ENCODE assay signal across 12 mouse cellular contexts in genomic region chr2:93873449-93874226, GRCm38 (mm10). TPM values are rescaled to one million over a fixed set of nuclear protein-coding genes. Genes with fewer than 3 reads are reported as not detected.
DNase-seq lines count a peak whose midpoint lies in the region; ATAC-seq and TF ChIP-seq lines count a peak whose summit lies in the region.
"Had no signal": no experiment of that assay in that cellular context is flagged by ENCODE, and none has a peak within 500 bp of the region (broad histone marks: within the 10 kb centered on the region; RNA-seq: fewer than 3 reads in every experiment).

No protein-coding gene starts in this region.

- no peaks in the 10 kb centered on the region for H3K36me3 ChIP-seq in intestine, embryonic 14.5 days (ENCODE audit: control insufficient read depth, insufficient read depth, low read length)
- H3K36me3 ChIP-seq in intestine, postnatal 0 days (ENCODE audit: control insufficient read depth, insufficient read depth) = no peaks in the 10 kb centered on the region
- H3K36me3 ChIP-seq in hindbrain, embryonic 12.5 days = no peaks in the 10 kb centered on the region

- ATAC-seq in intestine, embryonic 14.5 days (replicated peaks; ENCODE audit: low FRiP score, low TSS enrichment, low read depth) = peak; percentile 39
- no peak for ATAC-seq in intestine, postnatal 0 days
- peak; percentile 38; the same call in 1 of the 2 replicates for ATAC-seq in hindbrain, embryonic 12.5 days (ENCODE audit: low FRiP score)

- DNase-seq in intestine, embryonic 14.5 days (ENCODE audit: low spot score) = no peak
- peak; percentile 36 for DNase-seq in embryo, embryonic 10 days (ENCODE audit: low spot score)
- peak; percentile 26 for DNase-seq in neural tube, embryonic 10.5 days (ENCODE audit: extremely low spot score, low spot score)
- DNase-seq in cerebellum, postnatal 14 days = no peak
- DNase-seq in gastrocnemius, adult 2 months = no peak
- DNase-seq in kidney, postnatal 25 days = no peak
- DNase-seq: adrenal gland, adult 2 months; cerebellum, adult 9-11 months had no signal

- H3K9ac ChIP-seq in intestine, embryonic 14.5 days (ENCODE audit: low read length) = no peak overlapping the region
- H3K9ac ChIP-seq in intestine, postnatal 0 days (ENCODE audit: low read depth, low read length) = no peak overlapping the region
- no peak overlapping the region for H3K9ac ChIP-seq in hindbrain, embryonic 12.5 days

- peaks cover 13% of the 10 kb centered on the region for H3K4me1 ChIP-seq in intestine, embryonic 14.5 days (replicated peaks; ENCODE audit: control insufficient read depth, insufficient read depth, low read length)
- no peaks in the 10 kb centered on the region for H3K4me1 ChIP-seq in intestine, postnatal 0 days (replicated peaks; ENCODE audit: control insufficient read depth, insufficient read depth, low read length)
- peaks cover 16% of the 10 kb centered on the region for H3K4me1 ChIP-seq in hindbrain, embryonic 12.5 days

- intact Hi-C loops in gastrocnemius, adult 2 months (cut with DNase I) = no loop called here

- no peaks in the 10 kb centered on the region; the same call in 1 of the 2 replicates for H3K27me3 ChIP-seq in intestine, embryonic 14.5 days (replicated peaks; ENCODE audit: control insufficient read depth, insufficient read depth, low read length)
- no peaks in the 10 kb centered on the region for H3K27me3 ChIP-seq in intestine, postnatal 0 days (replicated peaks; ENCODE audit: control insufficient read depth, insufficient read depth, low read length)
- H3K27me3 ChIP-seq in hindbrain, embryonic 12.5 days = no peaks in the 10 kb centered on the region

- TF ChIP-seq CTCF in intestine, postnatal 0 days (IDR thresholded peaks at IDR 0.05; ENCODE audit: low read depth) = no peak
- no peak for TF ChIP-seq CTCF in gastrocnemius, adult 2 months (IDR thresholded peaks at IDR 0.05)

- H3K27ac ChIP-seq in intestine, embryonic 14.5 days (ENCODE audit: low read depth) = no peak overlapping the region
- no peak overlapping the region for H3K27ac ChIP-seq in intestine, postnatal 0 days (ENCODE audit: low read depth, low read length)
- H3K27ac ChIP-seq in hindbrain, embryonic 12.5 days = peak overlapping the region; percentile 35
- no peak overlapping the region for H3K27ac ChIP-seq in gastrocnemius, adult 2 months

- no peak overlapping the region for H3K4me2 ChIP-seq in intestine, embryonic 14.5 days (ENCODE audit: low read length)
- no peak overlapping the region for H3K4me2 ChIP-seq in intestine, postnatal 0 days (replicated peaks; ENCODE audit: low read depth)
- no peak overlapping the region for H3K4me2 ChIP-seq in hindbrain, embryonic 12.5 days (replicated peaks)

- WGBS in intestine, embryonic 14.5 days = 20% methylated on average over 12 of the region's 12 CpGs
- 17% methylated on average over 12 of the region's 12 CpGs for WGBS in intestine, postnatal 0 days
- 17% methylated on average over 12 of the region's 12 CpGs for WGBS in hindbrain, embryonic 12.5 days

- H3K9me3 ChIP-seq in intestine, embryonic 14.5 days (ENCODE audit: control insufficient read depth, low read length) = no peaks in the 10 kb centered on the region
- no peaks in the 10 kb centered on the region for H3K9me3 ChIP-seq in intestine, postnatal 0 days (ENCODE audit: control insufficient read depth)
- H3K9me3 ChIP-seq in hindbrain, embryonic 12.5 days (replicated peaks) = no peaks in the 10 kb centered on the region

- no peak overlapping the region for H3K4me3 ChIP-seq in intestine, embryonic 14.5 days (ENCODE audit: low read depth, low read length)
- H3K4me3 ChIP-seq in intestine, postnatal 0 days (ENCODE audit: low read depth, low read length) = no peak overlapping the region
- H3K4me3 ChIP-seq in hindbrain, embryonic 12.5 days = no peak overlapping the region
- no peak overlapping the region for H3K4me3 ChIP-seq in gastrocnemius, adult 2 months

RNA-seq across cellular contexts. Expression of gene Accsl, which starts 4.7 kb away (rescaled TPM):
- 0.08 TPM in 1 of 2 replicates, not detected in the other for polyA plus RNA-seq in intestine, embryonic 14.5 days (2014; fragmentation: Nextera tagmentation; extraction: Ambion mirVana)
- not detected in 2 replicates for polyA plus RNA-seq in intestine, postnatal 0 days (2015; fragmentation: Nextera tagmentation; extraction: Ambion mirVana)
- polyA plus RNA-seq in hindbrain, embryonic 12.5 days (2016; fragmentation: Nextera tagmentation; extraction: Ambion mirVana) = 0.09 and 0.51 TPM in 2 replicates
- not detected for total RNA-seq in gastrocnemius, adult 2 months (2021)
- total RNA-seq: gastrocnemius, postnatal 36 days had no signal
- polyA plus RNA-seq: adrenal gland, adult 2 months; kidney, embryonic 14.5 days had no signal

RNA-seq across cellular contexts. Expression of gene Accs, which starts 23.9 kb away (rescaled TPM):
- 8.8 and 11.2 TPM in 2 replicates for polyA plus RNA-seq in intestine, embryonic 14.5 days (2014; fragmentation: Nextera tagmentation; extraction: Ambion mirVana)
- 7.6 and 8.4 TPM in 2 replicates for polyA plus RNA-seq in intestine, postnatal 0 days (2015; fragmentation: Nextera tagmentation; extraction: Ambion mirVana)
- polyA plus RNA-seq in hindbrain, embryonic 12.5 days (2016; fragmentation: Nextera tagmentation; extraction: Ambion mirVana) = 7.4 and 8.1 TPM in 2 replicates
- total RNA-seq in gastrocnemius, adult 2 months (2021) = 1 to 10 TPM; 1.7 to 2.2 TPM

RNA-seq across cellular contexts. Expression of gene Ext2, which starts 51.3 kb away (rescaled TPM):
- 109 and 110 TPM in 2 replicates for polyA plus RNA-seq in intestine, embryonic 14.5 days (2014; fragmentation: Nextera tagmentation; extraction: Ambion mirVana)
- 40.8 and 43.1 TPM in 2 replicates for polyA plus RNA-seq in intestine, postnatal 0 days (2015; fragmentation: Nextera tagmentation; extraction: Ambion mirVana)
- 84.7 and 86.7 TPM in 2 replicates for polyA plus RNA-seq in hindbrain, embryonic 12.5 days (2016; fragmentation: Nextera tagmentation; extraction: Ambion mirVana)
- 10 to 100 TPM; 39.6 to 41.5 TPM for total RNA-seq in gastrocnemius, adult 2 months (2021)

Comparison
In these comparisons a context has a peak if more than half of its experiments do, and no peak if none do; other contexts are left out.
1. DNase-seq: peak in embryo, embryonic 10 days (single experiment) and neural tube, embryonic 10.5 days (single experiment); none in intestine, embryonic 14.5 days (single experiment), cerebellum, postnatal 14 days (0 of 2), gastrocnemius, adult 2 months (single experiment) and kidney, postnatal 25 days (0 of 2).